Mouse (Mus musculus) G1E (cell line): ENCODE measurements around the gene Gpha2.

Experiments used
- CTCF ChIP-seq: IDR thresholded peaks from 2 replicates; pipeline ENCODE4 v1.5.1; 2012; ENCODE audit warnings: low read depth, low read length, inconsistent platforms, mixed read lengths
- GATA1 ChIP-seq: IDR thresholded peaks from 2 replicates; pipeline ENCODE4 v1.6.1; 2012; ENCODE audit warnings: borderline replicate concordance, low read length, inconsistent platforms, mixed read lengths

GRCm38 (mm10) chr19:6230411-6230810 is 4.2 kb downstream of the Gpha2 start:
- no peak for TF ChIP-seq GATA1
- no peak for TF ChIP-seq CTCF
